Mouse (Mus musculus): ENCODE data around the gene Rora.

Rora gene

DNA sequence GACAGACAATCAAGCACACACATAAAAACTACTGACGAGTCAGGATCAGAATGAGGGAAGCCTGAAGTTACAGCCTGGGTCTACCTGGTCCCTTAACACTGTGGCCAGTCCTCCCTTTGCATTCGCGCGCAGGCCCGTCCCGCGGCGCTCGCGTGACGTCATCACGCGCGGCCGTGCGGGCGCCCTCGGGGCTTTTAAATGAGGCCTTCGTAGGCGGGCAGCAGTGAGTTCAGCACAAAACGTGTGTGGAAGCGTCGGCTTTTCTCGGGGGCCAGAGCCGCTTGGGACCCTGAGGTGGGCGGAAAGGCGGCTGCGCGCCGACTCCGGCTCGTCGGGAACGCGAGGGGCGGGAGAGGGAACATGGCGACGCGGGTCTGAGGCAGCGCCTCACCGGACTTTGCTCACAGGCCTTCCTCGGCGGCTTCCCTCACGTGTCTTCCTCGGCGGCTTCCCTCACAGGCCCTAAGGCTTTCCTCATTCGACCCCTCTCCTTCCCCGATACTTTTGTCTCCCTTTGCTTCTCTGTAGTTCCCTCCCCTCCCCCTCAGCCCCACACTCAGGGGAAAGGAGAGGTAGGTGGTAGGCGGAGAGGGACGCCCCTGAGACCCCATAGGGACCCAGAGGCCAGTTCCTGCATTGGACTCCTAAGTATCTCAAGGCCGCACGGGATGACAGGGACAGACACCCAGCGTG lies 744.3 kb downstream of the Rora start, which contains the start of gene Ice2:
TSS of gene Ice2 (plus strand) at position 147 of the 693 bp plus-strand sequence.
- CTCF ChIA-PET, result no interaction called here

DNA sequence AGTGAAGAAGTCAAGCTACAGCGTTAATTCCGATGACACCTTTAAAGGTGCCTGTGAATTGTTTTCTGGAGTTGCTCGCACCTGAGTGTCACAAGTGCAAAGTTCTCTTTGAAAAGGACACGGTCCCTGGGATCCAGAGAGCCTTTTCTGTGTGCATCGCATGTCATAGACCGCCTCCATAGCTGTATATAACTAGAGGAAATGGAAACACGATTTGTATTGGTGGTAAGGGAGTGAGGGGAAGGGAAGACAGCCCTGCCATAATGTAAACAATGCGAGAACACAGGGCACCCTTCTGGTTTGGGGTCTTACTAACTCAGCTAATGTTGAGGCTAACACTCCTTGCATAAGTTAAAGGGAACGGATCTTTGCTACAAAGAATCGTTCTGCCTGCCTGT lies 744.9 kb downstream of the Rora start:
- CTCF ChIA-PET, result interaction anchor here (0.6 kb wide), 1 partner anchor 12 kb away, joined by 3 read pairs; no protein-coding TSS in a partner anchor

DNA sequence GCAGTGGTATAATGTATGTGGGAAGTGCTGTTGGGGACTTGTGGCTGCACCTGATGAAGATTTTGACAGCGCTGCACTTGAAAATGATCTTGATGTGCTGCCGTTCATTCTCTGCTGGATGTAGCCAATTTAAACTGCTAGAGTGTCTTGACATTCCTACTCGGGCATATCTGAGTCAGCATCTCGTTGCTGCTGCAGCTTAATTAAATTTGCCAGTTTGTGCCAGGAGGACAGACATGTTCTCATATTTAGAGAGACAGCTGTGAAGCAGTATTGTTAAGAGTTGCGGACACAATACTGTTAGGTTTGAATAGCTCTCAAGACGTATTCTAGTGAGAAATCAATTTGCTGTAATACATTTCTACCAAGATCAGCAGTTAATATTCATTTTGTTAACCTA lies 751.1 kb downstream of the Rora start:
- CTCF ChIA-PET, result no interaction called here

DNA sequence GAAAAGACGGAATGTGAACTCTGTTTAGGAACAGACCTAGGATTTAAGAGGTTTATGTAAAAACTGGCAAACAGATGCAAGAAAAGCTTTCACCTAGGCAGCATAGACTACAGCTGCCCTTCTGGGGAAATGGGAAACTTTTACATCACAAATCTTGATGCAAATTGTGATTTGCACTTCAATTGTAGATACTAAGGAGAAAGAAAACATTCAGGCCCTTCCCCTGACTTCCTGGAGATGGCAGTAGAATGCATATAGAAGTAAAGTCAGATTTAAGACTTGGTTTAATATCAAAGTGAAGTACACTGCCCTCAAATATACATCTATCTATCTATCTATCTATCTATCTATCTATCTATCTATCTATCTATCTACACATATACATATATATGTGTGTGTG lies 765.9 kb downstream of the Rora start:
- CTCF ChIA-PET, result no interaction called here

DNA sequence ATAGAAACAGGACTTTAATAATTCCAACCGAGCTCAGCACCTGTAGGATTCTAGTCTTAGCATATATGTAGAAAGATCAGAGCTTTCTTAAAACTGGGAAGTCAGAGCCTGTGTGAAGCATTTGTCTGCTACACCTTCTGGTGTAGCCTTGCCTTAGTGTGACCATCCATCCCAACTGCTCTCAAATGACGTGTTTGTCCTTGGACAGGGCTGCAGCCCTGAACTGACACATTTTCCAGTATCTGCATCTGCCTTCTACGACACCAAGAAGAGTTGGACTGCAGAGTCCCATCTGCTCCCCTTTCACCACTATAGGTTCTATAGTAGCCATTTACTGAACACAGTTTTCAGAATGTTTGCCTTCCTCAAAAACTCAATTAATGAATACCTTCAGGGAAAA lies 776.9 kb downstream of the Rora start:
- CTCF ChIA-PET, result no interaction called here

DNA sequence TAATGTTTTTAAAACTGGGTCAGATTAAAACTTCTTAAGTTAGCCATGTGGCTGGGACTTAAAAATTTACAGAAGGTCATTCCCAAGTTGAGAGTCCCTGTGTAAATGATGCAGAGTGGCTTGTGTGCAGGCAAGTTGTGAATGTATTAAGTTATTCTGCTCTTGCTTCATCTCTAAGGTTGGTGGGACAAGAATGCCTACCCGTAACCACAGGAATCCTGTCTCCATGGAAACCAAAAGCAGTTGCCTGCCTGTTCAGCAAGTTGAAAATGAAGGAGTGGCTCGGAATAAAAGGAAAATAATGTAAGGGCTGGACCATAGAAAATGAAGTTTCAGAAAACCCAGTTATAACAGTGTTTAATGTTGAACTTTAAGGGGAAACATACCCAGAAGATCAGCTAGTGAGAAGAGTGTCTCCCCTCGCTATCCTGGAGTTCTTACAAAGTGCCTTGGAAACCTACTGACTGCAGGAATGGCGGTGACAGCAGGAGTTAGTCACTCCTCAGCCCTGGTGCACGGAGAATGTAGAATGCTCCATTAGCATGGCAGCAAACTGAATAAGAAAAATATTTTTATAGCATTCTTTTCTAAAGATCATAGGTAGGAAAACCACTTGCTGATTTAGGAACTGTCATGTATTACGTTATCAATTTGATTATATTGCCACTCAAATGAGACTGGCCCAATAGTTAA lies 778.4 kb downstream of the Rora start:
- CTCF ChIA-PET, result no interaction called here

DNA sequence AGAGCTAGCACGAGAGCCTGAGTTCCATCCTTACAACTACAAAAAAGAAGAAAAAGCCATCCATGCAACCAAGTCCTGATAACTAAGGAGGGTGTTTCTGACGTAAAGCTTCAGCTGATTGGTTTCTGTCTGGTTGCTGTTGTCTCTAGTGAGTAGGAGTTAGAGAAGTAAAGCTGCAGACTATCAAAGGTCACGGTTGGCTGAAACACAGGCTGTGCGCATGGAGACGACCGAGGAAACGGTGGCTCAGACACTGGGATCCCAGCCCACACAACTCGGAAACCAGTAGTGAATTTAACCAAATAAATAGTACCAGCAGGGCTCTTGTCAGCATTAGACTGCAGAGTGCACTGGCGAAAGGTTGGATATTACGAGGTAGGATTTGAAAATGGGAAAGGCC lies 781.6 kb downstream of the Rora start:
- CTCF ChIA-PET, result no interaction called here

DNA sequence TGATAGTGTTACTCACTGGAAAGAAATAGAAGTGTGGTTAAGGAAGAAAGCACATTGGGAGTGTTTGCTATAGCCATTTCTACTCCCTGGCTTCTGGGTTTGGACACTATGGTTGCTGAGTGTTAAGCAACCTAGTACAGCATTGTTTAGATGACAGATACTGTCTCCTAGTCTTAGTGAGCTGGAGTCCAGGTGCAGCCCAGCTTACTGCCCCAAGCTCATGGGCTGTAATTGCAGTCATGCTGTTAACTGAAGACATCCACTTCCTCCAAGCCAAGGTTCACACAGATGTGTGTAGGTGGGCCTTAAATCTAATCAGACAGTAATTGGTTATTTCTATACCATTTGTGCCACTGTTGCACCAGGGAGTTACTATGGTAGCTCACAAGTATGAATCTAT lies 782.1 kb downstream of the Rora start:
- CTCF ChIA-PET, result no interaction called here
